Mouse (Mus musculus) natural killer cell, adult 2 months (primary cell): ENCODE measurements around the gene Rd3.

Experiments
- DNase-seq, 2 experiments: peaks; one replicate each; pipeline ENCODE4 v3.0.0; 2022; ENCODE audit warnings: low spot score in 2 of 2

The Rd3 gene

DNA sequence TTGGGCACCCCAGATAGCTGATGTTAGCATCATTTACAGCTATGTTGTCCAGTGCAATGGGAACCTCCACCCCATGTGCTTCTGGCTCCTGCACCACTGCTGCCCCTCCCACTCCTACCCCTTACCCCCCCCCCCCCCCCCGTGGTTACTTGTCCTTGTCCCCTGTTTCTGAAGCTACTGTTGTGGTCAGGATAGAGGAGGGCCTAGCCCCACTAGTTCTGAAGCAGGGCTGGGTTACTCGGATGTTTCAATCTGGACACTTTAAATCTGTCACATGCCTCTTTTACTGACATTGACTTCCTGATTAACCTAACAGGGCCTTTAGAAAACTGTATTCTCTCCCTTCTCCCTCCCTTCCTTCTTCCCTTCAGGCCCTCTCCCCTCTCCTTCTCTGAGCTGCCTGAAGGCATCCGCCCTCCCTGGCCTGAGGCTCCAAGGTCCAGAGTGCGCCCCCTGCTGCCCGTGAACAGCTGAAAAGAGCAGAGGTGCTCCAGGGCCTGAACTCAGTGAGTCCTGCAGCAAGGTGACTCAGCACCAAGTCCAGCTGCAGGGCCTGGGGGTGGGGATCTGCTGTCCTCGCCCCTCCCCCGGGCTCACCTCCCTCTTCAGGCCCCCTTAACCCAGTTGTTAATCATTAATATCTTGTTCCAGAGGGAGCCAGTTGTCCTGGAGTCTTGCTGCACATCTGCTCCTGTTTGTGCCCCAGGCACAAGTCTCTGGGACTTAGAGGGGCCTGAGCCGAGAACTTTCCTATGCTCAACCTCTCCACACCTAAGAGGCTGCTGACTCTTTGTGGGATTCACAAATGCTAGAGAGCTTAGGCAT lies 13.0 kb upstream of the Rd3 start:
- DNase-seq = peak; percentile 59 to 77

DNA sequence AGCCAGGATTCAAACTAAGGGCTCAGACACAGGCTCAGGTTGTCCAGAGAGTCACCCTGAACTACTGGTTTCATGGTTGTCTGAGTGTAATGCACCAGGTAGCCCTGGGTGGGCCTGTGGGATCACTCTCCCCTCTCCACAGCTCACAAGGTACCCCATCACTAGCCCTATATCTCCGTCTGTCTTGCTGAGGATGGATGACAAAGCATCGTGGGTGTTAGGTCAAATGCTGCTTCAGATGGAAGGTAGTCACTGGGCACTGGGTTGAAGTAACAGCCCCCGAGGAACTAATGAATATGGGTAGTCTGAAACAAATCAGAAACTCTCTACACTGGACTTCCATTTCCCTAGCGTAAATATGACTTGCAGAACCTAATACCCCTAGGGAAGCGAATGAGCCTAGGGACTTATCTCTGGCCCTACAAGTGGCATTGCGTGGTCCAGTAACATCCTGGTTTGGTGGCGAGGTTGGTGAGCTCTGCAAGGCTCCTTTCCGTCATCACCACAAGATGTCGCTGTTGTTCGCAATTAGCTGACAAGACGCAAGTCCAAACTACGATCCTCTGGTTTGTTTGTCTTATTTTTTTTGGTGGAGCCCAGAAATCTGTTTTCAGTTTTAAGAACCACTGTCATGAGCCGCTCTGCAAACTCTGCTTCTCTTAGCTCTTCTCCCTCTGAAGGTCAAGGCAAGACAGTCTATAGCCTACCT lies 12.2 kb upstream of the Rd3 start:
- DNase-seq = peak; percentile 73 to 80

DNA sequence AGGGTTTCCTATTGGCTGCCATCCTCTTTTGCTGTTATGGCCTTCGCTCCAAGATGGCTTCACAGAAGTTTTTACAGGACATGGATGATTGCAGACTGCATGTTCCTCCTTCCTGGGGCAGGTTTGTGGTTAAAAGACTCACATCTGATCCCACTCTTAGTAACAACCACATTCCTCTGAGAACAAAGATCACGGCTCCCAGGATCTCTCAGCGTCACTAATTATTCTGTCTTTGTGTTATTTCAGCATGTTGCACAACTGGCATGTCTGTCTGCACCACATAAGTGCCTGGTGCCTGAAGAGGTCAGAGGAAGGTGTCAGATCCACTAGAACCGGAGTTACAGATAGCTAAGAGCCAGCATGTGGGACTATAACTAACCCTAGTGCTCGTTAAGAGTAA lies 7.2 kb upstream of the Rd3 start:
- DNase-seq = no peak

DNA sequence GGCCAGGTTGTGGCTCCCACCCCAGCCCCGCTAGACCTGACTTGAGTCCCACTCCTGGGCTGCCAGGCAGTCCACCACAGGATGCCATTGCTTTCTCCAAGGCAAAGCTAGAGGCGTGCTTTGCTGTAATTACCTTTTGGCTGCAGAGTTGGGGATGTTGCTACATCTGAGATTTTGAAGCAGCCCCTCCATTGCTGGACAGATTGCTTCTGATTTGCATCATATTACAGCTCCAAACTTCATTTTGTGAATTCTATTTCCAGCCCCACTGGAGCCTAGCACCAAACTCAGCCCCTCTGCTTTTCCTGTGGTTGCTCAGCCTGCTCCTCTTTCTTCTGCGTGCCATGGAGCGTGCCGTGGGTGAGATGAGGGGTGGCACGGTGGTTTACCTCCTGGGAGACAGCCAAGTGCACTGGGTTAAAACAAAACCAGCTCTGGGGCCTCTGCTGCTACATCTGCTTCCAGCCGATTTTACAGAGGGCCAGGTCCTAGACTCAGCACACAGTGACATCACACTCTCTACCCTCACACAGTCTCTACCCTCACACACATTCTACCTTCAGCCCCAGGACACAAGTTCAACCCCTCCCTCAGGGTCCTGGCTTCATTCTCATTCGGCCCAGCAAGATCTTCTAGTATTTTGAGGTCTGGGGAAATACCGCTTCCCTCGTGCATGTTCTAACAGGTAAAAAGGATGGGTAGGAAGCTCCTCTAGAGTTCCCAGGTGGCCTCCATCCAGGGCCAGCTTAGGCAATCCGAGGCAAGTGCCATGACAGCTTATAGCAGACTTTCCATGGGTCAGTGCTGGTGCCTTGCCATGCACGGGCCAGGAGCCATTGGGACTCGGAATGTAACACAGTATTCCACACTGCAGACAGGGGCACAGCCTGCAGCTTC lies 2.4 kb upstream of the Rd3 start:
- DNase-seq = no peak

DNA sequence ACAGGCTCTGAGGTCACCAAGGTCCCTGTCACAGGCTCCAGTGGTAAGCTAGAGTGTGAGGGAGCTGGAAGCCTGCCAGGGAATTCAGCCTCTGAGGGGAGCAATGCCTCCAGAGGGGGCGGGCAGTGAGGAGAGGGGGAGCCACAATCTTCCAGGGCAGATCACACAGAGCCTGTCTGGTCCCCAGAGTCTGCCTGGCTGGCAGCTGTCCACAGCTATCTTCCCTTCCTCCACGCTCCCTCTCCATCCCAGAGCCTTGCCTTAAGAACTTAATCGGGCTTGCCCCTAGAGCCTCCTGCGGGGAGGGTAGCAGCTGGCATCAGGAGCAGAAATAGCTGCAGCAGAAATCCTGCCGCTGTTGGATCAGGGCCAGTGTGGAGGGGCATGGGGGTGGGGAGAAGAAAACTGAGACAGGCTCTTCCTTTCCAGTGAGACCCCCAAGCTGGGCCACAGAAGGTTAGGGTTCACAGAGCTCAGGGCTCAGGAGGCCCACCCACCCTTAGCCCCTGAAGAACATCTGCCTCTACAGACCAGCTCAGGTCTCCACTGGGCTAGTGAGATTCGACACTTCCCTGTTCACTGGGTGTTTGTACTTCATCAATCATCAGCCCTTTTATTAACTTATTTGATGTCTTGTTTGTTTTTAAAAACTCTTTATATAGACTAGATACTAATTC lies 4.4 kb downstream of the Rd3 start:
- no peak for DNase-seq

DNA sequence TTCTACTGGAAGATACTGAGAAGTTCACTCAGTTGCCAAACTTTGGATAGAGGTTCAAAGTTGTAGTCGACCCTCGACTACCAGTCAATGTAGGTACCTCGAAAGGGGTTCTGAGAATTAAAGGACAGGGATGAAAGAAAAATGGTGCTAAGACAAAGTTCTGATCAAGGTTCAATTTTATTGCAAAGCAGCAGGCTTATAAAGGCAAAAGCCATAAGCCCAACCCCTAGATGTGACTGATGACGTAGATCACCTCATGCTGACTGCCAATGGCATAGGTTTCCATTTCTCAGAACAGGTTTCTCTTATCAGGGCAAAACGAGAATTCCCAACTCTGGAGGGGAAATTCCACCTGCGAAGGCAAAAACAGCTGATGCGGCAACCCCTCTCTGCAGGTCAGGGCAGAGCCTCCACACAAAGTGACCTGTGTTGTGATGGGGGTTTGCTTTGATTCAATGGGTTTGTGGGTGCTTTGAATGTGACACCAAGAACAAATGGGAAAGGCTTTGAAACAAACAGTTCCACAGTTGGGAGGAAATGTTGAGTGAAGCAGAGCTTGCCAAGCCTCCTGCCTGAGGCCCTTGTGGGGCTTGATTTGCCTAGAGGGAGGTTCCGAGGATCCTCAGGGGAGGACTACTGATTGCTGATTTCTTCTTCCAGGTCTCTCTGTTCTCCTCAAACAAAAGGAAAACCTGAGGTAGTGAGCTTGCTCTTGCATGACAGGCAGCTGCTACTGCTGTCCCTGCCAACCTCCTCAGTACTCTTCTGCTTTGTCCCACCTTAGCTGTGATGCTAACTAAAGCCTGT lies 9.7 kb downstream of the Rd3 start:
- no peak for DNase-seq

DNA sequence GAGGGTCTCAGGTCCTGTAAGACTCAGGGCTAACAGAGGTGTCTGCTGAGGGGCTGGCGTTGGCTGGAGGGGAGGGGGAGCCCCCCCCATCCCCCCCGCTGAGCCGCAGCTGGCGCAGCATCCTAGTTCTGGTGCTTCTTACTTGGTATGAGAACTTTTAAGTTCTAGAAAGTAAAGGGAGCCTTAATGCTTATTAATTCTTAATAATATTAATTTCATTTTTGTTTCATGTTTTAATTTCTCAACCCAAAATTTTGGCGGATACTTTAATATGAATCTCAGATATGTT lies 10.3 kb downstream of the Rd3 start:
- DNase-seq = no peak

DNA sequence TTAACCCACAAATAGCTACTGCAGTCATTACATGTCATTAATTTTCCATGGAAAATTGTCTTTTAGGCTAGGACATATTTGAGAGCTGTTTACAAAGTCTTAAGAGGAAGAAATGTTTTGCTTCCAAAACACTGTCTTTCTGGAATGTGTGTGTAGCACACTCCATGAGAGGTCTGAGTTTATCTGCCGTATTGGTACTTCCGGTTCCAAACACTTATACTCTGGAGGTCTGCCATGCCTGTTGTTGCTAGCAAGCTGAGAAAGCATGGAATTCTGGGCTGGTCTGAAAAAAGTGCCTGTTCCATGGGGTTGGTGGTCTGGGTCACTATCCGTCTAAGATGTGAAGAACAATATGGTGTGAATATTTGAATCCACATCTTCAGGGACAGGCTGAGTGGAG lies 11.5 kb downstream of the Rd3 start:
- no peak for DNase-seq

DNA sequence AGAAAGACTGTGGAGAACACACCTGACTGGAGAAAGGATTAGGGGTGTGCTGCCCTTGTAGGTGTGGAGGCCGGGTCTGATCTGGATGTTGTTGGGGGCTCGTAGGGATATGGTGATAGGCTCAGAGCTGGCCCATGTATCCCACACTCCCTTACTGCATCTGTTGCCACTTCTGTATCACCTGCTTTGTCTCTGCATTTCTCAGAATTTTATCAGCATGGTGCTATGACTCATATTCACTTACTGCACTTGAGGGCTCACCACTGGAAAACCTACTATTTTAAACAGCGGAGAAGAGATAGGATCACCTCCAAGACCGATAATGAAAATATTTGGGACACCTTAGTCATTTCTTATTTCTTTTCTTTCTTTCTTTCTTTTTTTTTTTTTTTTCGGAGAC lies 11.9 kb downstream of the Rd3 start:
- no peak for DNase-seq

DNA sequence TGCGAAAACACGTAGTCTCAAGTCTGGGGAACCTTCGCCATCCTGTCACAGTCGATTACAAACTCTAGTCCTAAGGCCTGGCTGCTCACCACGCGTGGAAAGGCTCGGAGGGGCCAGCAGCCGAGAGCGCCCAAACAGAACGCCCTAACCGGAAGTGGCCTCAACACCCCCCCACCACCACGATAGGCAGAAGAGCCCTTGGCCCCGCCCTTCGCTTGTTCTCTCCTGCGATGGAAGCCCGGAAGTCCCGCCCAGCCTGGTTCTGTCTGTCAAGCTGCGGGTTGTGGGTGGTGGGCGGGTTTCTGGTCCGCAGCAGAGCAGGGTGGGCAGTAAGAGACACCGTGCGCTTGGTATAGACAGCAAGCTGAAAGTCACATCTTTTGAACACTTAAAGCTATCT lies 12.8 kb downstream of the Rd3 start:
- peak; percentile 92 to 93 for DNase-seq

DNA sequence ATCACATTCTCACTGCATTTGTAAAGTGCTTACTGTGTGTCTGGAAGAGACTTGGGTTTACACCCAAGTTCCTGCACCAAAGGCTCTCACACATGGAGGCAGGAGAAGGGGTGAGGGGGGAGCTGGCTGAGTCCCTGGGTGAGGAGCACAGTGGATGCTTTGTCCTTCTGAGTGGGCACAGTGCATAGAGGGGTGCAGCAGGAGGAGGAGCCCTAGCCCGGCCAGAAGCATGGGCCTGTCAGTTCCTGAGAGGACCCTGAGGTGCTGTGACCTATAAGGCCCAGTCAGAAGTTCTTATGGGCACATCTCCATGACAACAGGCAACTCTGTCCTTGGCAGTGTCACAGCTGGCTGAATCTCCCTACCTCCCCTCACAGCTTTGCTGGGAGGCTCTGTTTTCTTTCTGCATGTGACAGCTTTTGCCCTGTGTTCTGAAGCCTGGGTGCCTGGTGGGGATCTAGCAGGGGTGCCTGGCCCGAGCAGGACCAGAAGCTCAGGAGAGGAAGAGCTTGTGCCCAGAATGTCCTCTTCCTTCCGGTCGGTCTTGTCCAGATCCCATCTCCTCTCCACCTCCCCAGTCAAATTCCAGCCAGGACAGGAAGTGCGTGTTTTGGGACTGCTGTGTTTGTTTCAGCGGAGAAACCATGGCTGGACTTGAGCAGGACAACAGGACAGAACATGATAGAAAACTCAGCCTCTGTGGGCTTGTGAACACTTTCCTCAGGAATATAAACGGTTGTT lies 15.0 kb downstream of the Rd3 start:
- DNase-seq = no peak

DNA sequence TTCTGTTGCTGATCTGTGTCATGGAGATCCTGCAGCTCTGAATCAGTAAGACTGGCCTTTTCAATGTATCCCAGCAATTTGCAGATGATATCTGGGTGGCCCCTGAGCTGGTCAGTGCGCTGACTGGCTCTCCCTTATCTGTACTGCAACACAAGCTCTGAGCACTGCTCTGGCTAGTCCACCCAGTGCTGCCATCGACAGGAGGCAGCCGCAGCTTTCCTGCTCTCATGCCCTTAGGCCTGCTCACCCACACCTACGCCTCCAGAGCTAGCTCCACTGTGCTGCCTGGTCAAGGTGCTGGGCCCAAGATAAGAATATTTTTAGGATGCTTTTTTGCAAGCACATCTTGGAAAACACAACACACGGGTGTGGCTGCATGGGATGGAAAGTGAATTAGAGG lies 17.3 kb downstream of the Rd3 start:
- DNase-seq = no peak

DNA sequence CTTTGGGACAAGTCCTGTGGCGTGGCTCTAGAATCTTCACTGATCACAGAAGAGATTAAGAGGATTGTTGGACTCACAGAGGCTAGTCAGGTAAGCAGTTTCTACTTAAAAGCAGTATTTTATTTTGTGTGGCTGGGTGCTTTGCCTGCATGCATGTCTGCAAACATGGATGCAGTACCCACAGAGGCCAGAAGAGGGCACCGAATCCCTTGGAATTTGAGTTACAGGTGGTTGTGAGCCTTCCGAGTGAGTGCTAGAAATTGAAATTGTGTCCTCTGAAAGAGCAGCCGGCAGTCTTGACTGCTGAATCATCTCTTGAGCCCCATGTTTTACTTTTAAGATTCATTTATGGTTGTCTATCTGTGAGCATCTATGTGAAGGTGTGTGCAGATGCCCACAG lies 18.3 kb downstream of the Rd3 start:
- peak; percentile 56 to 72 for DNase-seq

DNA sequence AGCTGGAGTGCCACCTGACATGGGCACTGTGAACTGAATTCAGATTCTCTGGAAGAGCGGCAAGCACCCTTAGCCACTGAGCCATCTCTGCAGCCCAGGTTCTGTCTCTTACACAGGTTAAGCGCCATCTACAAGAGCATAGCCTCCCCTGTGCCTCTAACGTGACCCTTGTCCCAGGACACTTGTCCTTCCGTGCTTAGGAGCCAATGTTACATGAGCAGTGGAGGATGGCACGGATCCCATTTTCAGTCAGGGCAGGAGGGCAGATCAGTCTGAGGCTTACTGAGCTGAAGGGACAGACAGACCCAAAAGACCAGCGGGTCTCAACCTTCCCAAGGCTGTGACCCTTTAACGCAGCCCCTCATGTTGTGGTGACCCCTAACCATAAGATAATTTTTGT lies 18.7 kb downstream of the Rd3 start:
- no peak for DNase-seq

DNA sequence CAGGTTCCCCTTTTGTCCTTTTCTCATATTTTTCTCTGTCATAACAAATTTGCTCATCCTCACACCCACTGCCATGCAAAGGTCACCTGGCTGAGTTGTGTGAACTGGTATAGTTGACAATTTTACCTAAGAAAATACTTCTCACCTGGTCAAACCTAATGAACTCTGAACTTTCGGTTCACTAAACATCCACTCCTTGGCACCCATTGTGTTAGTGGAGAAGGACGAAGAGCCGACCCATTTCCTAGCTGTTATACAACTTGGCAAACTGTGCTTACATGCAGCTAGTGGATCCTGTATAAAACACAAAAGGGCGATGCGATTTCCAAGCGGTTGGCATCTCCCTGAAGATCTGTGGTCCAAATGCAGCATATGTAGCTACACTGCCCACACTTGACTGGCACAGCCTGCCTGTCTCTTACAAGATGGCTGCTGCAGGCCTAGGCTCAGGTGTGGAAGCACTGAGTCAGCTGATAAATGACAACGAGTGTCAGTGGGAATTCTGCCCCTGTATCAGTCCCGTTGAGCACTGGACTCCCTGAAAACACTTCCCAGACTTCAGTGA lies 19.5 kb downstream of the Rd3 start:
- DNase-seq = no peak

DNA sequence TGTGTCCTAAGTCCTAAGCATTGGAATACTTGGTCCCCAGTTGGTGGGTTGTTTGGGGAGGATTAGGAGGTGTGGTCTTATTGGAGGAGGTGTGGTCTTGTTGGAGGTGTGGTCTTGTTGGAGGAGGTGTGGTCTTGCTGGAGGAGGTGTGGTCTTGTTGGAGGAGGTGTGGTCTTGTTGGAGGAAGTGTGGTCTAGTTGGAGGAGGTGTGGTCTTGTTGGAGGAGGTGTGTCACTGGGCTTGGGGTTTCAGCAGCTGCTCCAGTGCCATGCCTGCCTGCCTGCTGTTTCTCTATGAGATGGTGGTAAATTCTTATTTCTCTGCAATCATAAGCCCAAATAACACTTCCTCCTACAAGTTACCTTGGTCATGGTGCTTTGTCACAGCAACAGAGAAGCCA lies 21.9 kb downstream of the Rd3 start:
- peak; percentile 21 to 36 for DNase-seq
